Mouse (Mus musculus): ENCODE data around the gene Skap2. TPM values are rescaled to one million over a fixed set of nuclear protein-coding genes. Genes with fewer than 3 reads are reported as not detected.

Skap2 gene
- polyA plus RNA-seq, 1 experiment from 2014 or later: 65.0 TPM

DNA sequence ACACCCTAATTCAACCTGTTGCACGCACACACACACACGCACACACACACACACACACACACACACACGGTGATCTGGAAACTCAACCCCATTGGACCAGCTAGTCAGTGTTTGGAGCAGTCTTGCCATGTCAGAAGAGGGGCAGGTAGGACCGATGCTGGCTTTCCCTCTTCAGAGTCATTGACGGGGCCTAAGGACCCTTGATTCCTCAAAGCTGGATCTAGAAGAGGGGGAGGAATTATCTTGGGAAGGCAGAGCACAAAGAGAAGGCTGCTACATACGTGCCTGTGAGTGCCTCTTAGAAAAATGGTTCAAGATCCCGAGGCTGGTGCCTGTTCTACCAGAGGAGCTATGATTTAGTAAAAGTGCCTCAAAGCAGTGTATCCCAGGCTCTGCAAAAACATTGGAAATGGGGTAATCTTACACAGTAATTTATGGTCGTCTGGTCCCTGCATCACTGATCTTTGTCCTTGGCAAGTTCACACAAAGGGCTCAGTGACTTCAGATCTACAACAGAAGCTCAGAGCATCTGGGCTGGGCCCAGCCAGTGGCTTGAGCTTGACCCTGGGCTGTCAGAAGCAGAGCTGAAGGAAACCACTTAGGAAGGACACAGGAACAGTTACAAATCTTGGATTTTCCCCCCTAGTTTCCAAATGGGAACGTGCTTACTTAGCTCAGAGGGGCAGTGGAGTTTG, 188.1 kb downstream of the Skap2 start:
- H3K4me3 ChIP-seq: no peak overlapping the region
- peak overlapping the region; percentile 52 for H3K27ac ChIP-seq
- H3K36me3 ChIP-seq: no peaks in the 10 kb centered on the region
- ATAC-seq (ENCODE audit: borderline replicate concordance, extremely low read depth, low FRiP score, low TSS enrichment): peak; percentile 62; the same call in 1 of the 2 replicates
- no peaks in the 10 kb centered on the region for H3K9me3 ChIP-seq
- no peaks in the 10 kb centered on the region for H3K27me3 ChIP-seq
- WGBS: 58% methylated on average over 9 of the region's 9 CpGs
- H3K4me2 ChIP-seq: no peak overlapping the region
- H3K4me1 ChIP-seq: peaks cover 4% of the 10 kb centered on the region; the same call in 1 of the 2 replicates
- H3K9ac ChIP-seq: no peak overlapping the region

DNA sequence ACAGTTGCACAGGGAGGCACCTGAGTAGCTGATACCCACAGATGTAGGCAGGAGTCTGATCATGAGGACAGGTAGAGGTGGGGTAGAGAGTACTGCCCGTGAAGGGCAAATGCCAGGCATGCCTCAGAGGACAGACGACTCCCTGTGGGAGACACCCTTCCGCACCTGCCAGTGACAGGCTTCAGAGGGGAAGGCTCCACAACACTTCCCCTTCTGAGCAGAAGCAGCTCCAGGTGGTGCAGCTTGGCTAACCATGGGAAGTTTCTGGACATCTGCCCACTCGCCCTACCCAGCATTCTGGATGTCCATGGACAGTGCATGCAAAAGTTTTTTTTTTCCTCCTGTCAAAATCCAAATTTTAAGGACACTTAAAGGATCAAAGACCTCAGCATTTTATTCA, 190.3 kb downstream of the Skap2 start:
- no peak overlapping the region for H3K4me3 ChIP-seq
- H3K9me3 ChIP-seq: no peaks in the 10 kb centered on the region
- no peak; the same call in 1 of the 2 replicates for ATAC-seq (ENCODE audit: borderline replicate concordance, extremely low read depth, low FRiP score, low TSS enrichment)
- no peak overlapping the region for H3K9ac ChIP-seq
- H3K27ac ChIP-seq: no peak overlapping the region
- 59% methylated on average over 4 of the region's 4 CpGs for WGBS
- H3K4me2 ChIP-seq: no peak overlapping the region
- peaks cover 4% of the 10 kb centered on the region; the same call in 1 of the 2 replicates for H3K4me1 ChIP-seq
- no peaks in the 10 kb centered on the region for H3K36me3 ChIP-seq
- no peaks in the 10 kb centered on the region for H3K27me3 ChIP-seq

DNA sequence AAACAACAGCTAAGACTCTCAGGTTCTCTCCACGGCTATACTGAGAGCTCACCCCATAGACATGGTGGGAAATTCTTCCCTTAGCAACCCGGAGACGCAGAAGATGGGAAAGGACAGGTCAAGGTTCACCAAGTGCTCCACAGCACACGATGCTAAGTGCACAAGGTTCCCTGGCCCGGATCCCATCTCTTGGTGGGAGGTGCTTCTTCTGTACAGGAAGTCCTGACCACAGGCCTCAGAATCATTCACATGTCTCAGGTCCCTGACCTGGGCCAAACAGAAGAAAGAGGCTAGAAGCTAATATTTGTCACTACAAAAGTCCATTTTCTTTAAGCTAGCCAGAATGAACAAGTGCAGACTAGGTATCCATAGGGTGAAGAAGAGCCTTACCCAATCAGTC, 191.5 kb downstream of the Skap2 start:
- no peak for ATAC-seq (ENCODE audit: borderline replicate concordance, extremely low read depth, low FRiP score, low TSS enrichment)
- no peak overlapping the region for H3K4me3 ChIP-seq
- H3K27ac ChIP-seq: no peak overlapping the region
- WGBS: 63% methylated on average over 5 of the region's 5 CpGs
- no peaks in the 10 kb centered on the region for H3K9me3 ChIP-seq
- H3K36me3 ChIP-seq: no peaks in the 10 kb centered on the region
- no peak overlapping the region for H3K4me2 ChIP-seq
- no peak overlapping the region for H3K9ac ChIP-seq
- H3K4me1 ChIP-seq: peaks cover 4% of the 10 kb centered on the region; the same call in 1 of the 2 replicates
- no peaks in the 10 kb centered on the region for H3K27me3 ChIP-seq

DNA sequence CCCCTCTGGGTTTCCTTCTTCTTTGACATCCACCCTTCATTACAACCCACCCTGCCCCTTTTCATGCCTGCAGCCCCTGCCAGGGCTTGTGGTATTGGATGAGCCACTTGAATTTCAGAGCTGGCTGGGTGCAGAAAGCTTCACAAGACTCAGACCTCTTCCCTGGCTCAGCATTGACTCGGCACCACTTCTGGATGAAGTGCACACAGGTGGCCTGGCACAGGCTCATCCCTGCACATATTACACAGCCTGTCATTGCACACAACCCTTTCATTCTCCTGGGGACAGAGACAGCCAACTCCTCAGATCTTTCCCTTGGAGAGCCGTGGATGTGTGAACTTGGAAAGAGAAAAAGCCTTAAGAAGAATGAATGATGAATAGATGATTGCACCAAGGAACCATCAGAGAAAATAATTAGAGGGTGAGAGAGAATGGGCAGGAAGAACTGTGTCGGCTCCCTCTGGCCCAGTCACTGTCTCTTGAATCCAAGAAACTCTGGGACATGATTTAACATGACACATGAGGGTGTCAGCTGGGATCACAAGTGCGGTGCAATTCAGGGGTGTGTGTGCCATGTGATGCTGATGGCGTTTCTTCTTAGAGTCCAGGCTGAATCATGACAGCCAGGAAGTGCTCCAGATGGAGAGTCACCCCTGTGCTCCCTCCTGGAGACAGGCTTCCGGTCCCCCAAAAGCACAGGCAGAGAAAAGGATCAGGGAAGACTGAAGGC, 195.3 kb downstream of the Skap2 start:
- Histone ChIP-seq H3K9ac (no peak overlapping the region), H3K4me3 (no peak overlapping the region), H3K4me2 (no peak overlapping the region), H3K27ac (no peak overlapping the region), H3K9me3 (no peaks in the 10 kb centered on the region), H3K36me3 (no peaks in the 10 kb centered on the region), H3K27me3 (no peaks in the 10 kb centered on the region), H3K4me1 (no peaks in the 10 kb centered on the region)
- 55% methylated on average over 6 of the region's 6 CpGs for WGBS
- ATAC-seq (ENCODE audit: borderline replicate concordance, extremely low read depth, low FRiP score, low TSS enrichment): no peak

DNA sequence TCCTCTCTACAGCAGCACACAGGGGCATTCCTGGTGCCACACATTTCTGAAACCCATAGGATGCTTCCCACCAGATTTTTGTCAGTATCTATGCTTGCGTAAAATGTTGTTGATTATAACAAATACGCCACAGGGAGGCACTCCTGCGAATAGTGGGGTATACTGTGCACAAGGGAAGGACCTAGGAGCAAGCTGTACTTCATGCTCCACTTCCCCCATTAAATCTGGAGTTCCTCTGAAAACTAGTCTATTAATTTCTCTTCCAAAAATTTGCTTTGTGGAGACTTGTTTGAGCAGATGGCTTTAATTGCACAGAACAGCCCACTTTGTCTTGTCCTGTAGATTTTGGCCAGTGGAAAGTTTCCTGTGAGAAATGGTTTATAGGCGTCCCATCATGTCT, 201.4 kb downstream of the Skap2 start:
- no peak overlapping the region for H3K9ac ChIP-seq
- WGBS: 77% methylated on average over 4 of the region's 4 CpGs
- H3K4me1 ChIP-seq: no peaks in the 10 kb centered on the region
- H3K9me3 ChIP-seq: no peaks in the 10 kb centered on the region
- H3K4me3 ChIP-seq: no peak overlapping the region
- ATAC-seq (ENCODE audit: borderline replicate concordance, extremely low read depth, low FRiP score, low TSS enrichment): no peak
- H3K27ac ChIP-seq: no peak overlapping the region
- no peak overlapping the region for H3K4me2 ChIP-seq
- H3K36me3 ChIP-seq: no peaks in the 10 kb centered on the region
- no peaks in the 10 kb centered on the region for H3K27me3 ChIP-seq

DNA sequence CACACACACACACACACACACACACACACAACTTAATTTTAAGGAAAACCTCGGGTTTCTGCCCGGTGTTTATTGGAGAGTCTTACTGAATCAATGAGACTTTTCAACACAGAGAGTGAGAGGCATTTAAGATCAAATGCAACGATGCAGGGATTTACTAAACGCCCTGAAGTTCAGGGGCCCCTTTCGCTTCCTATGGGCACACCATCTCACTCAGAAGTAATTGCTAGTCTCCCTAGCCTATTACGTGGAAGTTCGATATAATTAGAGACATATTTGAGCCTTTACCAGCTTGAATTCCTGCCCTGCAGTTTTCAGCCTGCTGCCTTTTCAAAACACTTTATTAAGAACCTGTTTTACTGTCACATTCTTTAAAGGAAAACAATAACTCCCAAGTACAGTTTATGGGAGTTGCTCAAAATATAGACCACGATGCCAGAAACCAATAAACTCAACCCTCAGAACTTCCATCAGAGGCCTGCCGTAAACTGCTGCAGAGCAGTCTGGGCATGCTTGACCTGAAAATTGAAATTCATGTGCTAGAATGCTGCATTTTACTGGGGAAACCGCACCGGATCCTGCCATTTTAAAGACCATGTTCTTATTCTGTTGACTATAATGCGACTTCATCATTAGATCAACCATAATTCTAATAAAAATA, 203.1 kb downstream of the Skap2 start:
- no peaks in the 10 kb centered on the region for H3K27me3 ChIP-seq
- no peaks in the 10 kb centered on the region for H3K4me1 ChIP-seq
- H3K27ac ChIP-seq: no peak overlapping the region
- no peaks in the 10 kb centered on the region for H3K9me3 ChIP-seq
- no peak for ATAC-seq (ENCODE audit: borderline replicate concordance, extremely low read depth, low FRiP score, low TSS enrichment)
- no peak overlapping the region for H3K4me2 ChIP-seq
- H3K9ac ChIP-seq: no peak overlapping the region
- WGBS: 81% methylated on average over 12 of the region's 12 CpGs
- no peak overlapping the region for H3K4me3 ChIP-seq
- no peaks in the 10 kb centered on the region for H3K36me3 ChIP-seq

DNA sequence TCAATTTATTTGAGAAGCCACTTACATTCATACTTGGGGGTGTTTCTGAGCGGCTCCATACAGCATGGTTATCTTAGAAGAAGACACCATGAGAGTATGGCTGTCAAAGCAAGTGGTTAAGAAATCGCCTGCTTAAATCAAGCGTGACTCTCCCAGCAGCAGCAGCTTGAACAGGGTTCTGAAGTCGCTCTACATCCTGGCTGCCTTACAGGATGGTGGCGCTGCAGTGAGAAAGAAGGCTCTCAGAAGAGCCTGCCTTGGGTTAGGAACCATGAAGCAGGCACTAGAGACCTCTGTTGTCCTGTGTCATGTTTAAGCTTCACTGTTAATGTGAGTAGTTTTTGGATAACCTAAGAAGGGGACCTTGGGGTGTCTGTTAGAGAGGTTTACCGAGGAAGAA, 204.3 kb downstream of the Skap2 start:
- H3K9ac ChIP-seq: no peak overlapping the region
- WGBS: 62% methylated on average over 6 of the region's 6 CpGs
- no peak for ATAC-seq (ENCODE audit: borderline replicate concordance, extremely low read depth, low FRiP score, low TSS enrichment)

More for the DNA sequence above, 204.3 kb downstream of the Skap2 start:
- Histone ChIP-seq H3K4me1 (no peaks in the 10 kb centered on the region), H3K27me3 (no peaks in the 10 kb centered on the region), H3K27ac (no peak overlapping the region), H3K4me3 (no peak overlapping the region), H3K36me3 (no peaks in the 10 kb centered on the region), H3K4me2 (no peak overlapping the region), H3K9me3 (no peaks in the 10 kb centered on the region)

Other genes starting within 250 kb of the Skap2 start
- 1.3 and 1.4 TPM in 2 replicates for gene Hoxa1, start 145.8 kb upstream of the Skap2 start, polyA plus RNA-seq (2015; fragmentation: Nextera tagmentation; extraction: Ambion mirVana)
- gene Hoxa2, start 152.3 kb upstream of the Skap2 start, polyA plus RNA-seq (2015; fragmentation: Nextera tagmentation; extraction: Ambion mirVana): 11.4 and 13.0 TPM in 2 replicates
- 2.1 and 2.3 TPM in 2 replicates for gene 5730596B20Rik, start 164.9 kb upstream of the Skap2 start, polyA plus RNA-seq (2015; fragmentation: Nextera tagmentation; extraction: Ambion mirVana)
- gene Hoxa4, start 179.2 kb upstream of the Skap2 start, polyA plus RNA-seq (2015; fragmentation: Nextera tagmentation; extraction: Ambion mirVana): 4.1 and 4.2 TPM in 2 replicates
- gene Hoxa5, start 192.0 kb upstream of the Skap2 start, polyA plus RNA-seq (2015; fragmentation: Nextera tagmentation; extraction: Ambion mirVana): 48.2 and 48.7 TPM in 2 replicates
- gene Hoxa6, start 196.2 kb upstream of the Skap2 start, polyA plus RNA-seq (2015; fragmentation: Nextera tagmentation; extraction: Ambion mirVana): 2.9 and 3.1 TPM in 2 replicates
- 7.5 and 9.4 TPM in 2 replicates for gene Hoxa3, start 200.8 kb upstream of the Skap2 start, polyA plus RNA-seq (2015; fragmentation: Nextera tagmentation; extraction: Ambion mirVana)
- not detected in 2 replicates for gene Gm28308, start 200.8 kb upstream of the Skap2 start, polyA plus RNA-seq (2015; fragmentation: Nextera tagmentation; extraction: Ambion mirVana)
- 4.9 and 5.5 TPM in 2 replicates for gene Hoxa7, start 209.3 kb upstream of the Skap2 start, polyA plus RNA-seq (2015; fragmentation: Nextera tagmentation; extraction: Ambion mirVana)
- gene Hoxa9, start 218.5 kb upstream of the Skap2 start, polyA plus RNA-seq (2015; fragmentation: Nextera tagmentation; extraction: Ambion mirVana): 0.16 and 0.29 TPM in 2 replicates
- 0.17 TPM in 1 of 2 replicates, not detected in the other for gene Hoxa10, start 228.3 kb upstream of the Skap2 start, polyA plus RNA-seq (2015; fragmentation: Nextera tagmentation; extraction: Ambion mirVana)
- not detected in 2 replicates for gene Hoxa11, start 233.3 kb upstream of the Skap2 start, polyA plus RNA-seq (2015; fragmentation: Nextera tagmentation; extraction: Ambion mirVana)
- not detected in 2 replicates for gene Hoxa13, start 248.3 kb upstream of the Skap2 start, polyA plus RNA-seq (2015; fragmentation: Nextera tagmentation; extraction: Ambion mirVana)

All from lung, embryonic 15.5 days (tissue).